Mouse (Mus musculus) lung, embryonic 14.5 days (tissue): ENCODE results near the gene Wipf1. TPM values are rescaled to one million over a fixed set of nuclear protein-coding genes. Genes with fewer than 3 reads are reported as not detected.

Source experiments
- ATAC-seq: fragments of 200-750 bp; cut with Nextera tagmentation; 2 replicates; pipeline ENCODE4 v1.8.0; 2017; ENCODE audit warnings: mild to moderate bottlenecking, moderate TSS enrichment, moderate library complexity; ENCODE audit not compliant: insufficient read depth
- DNase-seq: peaks from one replicate; pipeline ENCODE4 v3.0.0-alpha.2; 2015
- H3K27ac ChIP-seq: fragments of 300-500 bp; sonication (generic); 2 replicates; pipeline ENCODE4 v1.5.1; 2014; ENCODE audit warnings: low read depth, mild to moderate bottlenecking, moderate library complexity
- H3K27me3 ChIP-seq: fragments of 300-500 bp; sonication (generic); 2 replicates; pipeline ENCODE4 v1.6.1; 2014; ENCODE audit warnings: low read length, control low read depth; ENCODE audit not compliant: insufficient read depth
- H3K36me3 ChIP-seq: fragments of 300-500 bp; sonication (generic); 2 replicates; pipeline ENCODE4 v1.6.1; 2014; ENCODE audit warnings: control low read depth; ENCODE audit not compliant: insufficient read depth
- H3K4me1 ChIP-seq: fragments of 300-500 bp; sonication (generic); 2 replicates; pipeline ENCODE4 v1.6.1; 2014; ENCODE audit warnings: antibody characterized with exemption, control low read depth; ENCODE audit not compliant: insufficient read depth
- H3K4me2 ChIP-seq: fragments of 300-500 bp; sonication (generic); 2 replicates; pipeline ENCODE4 v1.6.1; 2014; ENCODE audit warnings: mild to moderate bottlenecking
- H3K4me3 ChIP-seq: fragments of 300-500 bp; sonication (generic); 2 replicates; pipeline ENCODE4 v1.5.1; 2014; ENCODE audit warnings: low read depth, low read length
- H3K9ac ChIP-seq: fragments of 300-500 bp; sonication (generic); 2 replicates; pipeline ENCODE4 v1.6.1; 2014
- H3K9me3 ChIP-seq: fragments of 300-500 bp; sonication (generic); 2 replicates; pipeline ENCODE4 v1.6.1; 2016; ENCODE audit warnings: low read depth, low read length, control low read depth
- CTCF ChIP-seq: IDR thresholded peaks from 2 replicates; pipeline ENCODE4 v1.5.1; 2016; ENCODE audit warnings: antibody characterized with exemption, low read depth
- WGBS: fragments of 180-500 bp; shearing (Covaris S2); extraction: QIAGEN DNeasy Blood & Tissue Kit; methylation state at CpG from one replicate; pipeline ENCODE4 v1.1.7; 2014; 5-methylcytosine and 5-hydroxymethylcytosine counted together
- polyA plus RNA-seq: library from polyadenylated mRNA; unstranded; fragments of >200 nt; fragmentation: Nextera tagmentation; extraction: Ambion mirVana; gene quantifications from 2 replicates; pipeline ENCODE4 v1.2.1, GENCODE M21; 2014

Wipf1 gene
- polyA plus RNA-seq, 1 experiment from 2014 or later = 14.8 TPM

DNA sequence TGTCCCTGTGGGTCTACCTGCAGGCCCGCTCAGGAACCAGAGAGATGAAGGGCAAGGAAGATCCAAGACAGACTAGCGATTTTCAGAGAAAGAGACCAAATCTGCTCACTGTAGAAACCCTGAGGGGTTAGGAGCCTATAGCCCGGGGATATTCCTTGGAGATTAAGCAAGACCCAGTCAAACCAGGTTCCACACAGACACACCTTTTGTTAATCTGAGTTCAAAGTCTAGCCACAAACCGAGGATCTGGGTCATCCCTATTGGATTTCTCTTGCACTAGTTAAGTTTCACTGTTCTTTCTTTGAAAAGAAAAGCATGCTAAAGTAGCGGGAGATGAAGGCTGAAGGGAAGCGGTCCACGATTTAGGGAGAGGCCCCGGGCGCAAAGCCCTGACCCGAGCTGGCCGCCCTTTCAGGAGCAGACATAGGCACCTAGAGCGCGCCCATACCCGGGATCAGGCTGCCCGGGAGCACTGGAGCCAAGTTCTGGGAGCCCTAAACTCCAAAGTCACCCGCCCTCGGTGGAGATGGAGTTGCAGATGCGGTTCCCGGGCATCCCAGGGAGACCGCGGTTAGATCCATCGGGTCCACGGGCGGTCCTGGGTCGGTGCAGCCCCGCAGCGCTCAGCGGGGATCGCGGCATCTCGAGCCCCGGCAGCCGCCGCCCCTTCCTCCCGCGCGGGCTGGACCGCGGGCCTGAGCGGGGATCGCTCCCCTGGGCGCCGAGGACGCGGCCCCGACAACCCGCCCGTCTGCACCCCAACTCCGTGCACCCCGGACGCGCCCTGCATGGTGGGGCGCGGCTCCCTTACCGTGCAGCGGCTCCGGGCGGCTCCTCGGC lies 798 bp downstream of the Wipf1 start:
- WGBS = 3% methylated on average over 57 of the region's 59 CpGs
- TF ChIP-seq CTCF = no peak
- Histone ChIP-seq H3K4me1 (peaks cover 4% of the 10 kb centered on the region; the same call in 1 of the 2 replicates), H3K4me2 (peak overlapping the region; percentile 83), H3K36me3 (peaks cover 2% of the 10 kb centered on the region; the same call in 1 of the 2 replicates), H3K9ac (peak overlapping the region; percentile 94), H3K27me3 (no peaks in the 10 kb centered on the region), H3K9me3 (no peaks in the 10 kb centered on the region), H3K4me3 (peak overlapping the region; percentile 82), H3K27ac (peak overlapping the region; percentile 82)
- ATAC-seq = peak; percentile 72
- peak; percentile 65 for DNase-seq

DNA sequence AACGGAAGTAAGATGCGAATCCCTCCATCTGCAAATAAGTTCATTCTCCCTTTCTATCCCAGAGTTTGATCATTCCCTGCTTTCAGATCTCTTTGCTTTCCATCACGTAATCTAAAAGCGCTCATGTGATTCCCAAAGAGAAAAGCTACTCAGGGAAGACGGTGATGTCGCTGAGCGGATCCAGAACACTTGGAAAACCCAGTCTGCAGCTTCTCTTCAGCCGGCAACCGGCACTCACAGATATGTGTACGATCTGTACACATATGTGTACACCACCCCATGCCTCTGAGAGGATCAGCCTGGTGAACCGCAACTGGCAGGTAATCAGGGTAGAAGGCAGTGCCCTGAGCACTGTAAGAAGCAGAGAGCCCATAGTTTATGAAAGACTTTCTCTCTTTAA lies 1.6 kb downstream of the Wipf1 start:
- H3K9me3 ChIP-seq = no peaks in the 10 kb centered on the region
- peak overlapping the region; percentile 82 for H3K4me3 ChIP-seq
- TF ChIP-seq CTCF = no peak
- H3K4me1 ChIP-seq = peaks cover 6% of the 10 kb centered on the region; the same call in 1 of the 2 replicates
- WGBS = 64% methylated on average over 11 of the region's 11 CpGs
- no peak overlapping the region for H3K9ac ChIP-seq
- DNase-seq = no peak
- H3K27ac ChIP-seq = no peak overlapping the region
- H3K36me3 ChIP-seq = peaks cover 2% of the 10 kb centered on the region; the same call in 1 of the 2 replicates
- ATAC-seq = no peak
- peak overlapping the region; percentile 83 for H3K4me2 ChIP-seq
- H3K27me3 ChIP-seq = no peaks in the 10 kb centered on the region

DNA sequence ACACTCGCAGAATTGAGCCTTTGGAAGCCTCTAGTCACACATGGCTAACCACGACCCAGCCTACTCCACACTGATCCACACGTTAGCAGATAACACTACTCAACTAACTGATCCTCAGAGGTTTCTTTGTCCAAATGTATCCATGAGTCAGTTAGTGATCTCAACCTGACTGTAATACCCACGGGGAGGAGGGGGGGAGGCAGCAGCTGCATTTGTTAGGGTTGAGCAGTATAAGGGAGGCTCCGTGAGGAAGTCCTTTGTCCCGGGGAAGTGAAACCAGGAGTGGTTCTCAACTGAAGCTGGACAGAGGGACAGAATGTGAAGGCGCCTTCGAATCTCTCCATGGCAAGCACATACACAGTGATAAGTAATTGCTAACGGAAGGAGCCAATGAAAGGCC lies 2.8 kb downstream of the Wipf1 start:
- DNase-seq (no peak), ATAC-seq (no peak)
- no peak overlapping the region for H3K9ac ChIP-seq
- 68% methylated on average over 9 of the region's 9 CpGs for whole genome bisulfite sequencing
- no peak overlapping the region for H3K4me3 ChIP-seq
- peaks cover 17% of the 10 kb centered on the region for H3K4me1 ChIP-seq
- peaks cover 2% of the 10 kb centered on the region; the same call in 1 of the 2 replicates for H3K36me3 ChIP-seq
- TF ChIP-seq CTCF = no peak
- no peaks in the 10 kb centered on the region for H3K27me3 ChIP-seq
- no peaks in the 10 kb centered on the region for H3K9me3 ChIP-seq
- no peak overlapping the region for H3K27ac ChIP-seq
- H3K4me2 ChIP-seq = no peak overlapping the region

- DNase-seq = no peak
- H3K4me1 ChIP-seq = peaks cover 16% of the 10 kb centered on the region
Measured at GRCm38 (mm10) chr2:73522891-73523290, 6.6 kb downstream of the Wipf1 start.

GRCm38 (mm10) chr2:73522336-73522735 lies 7.2 kb downstream of the Wipf1 start:
- Histone ChIP-seq H3K4me1 (peaks cover 13% of the 10 kb centered on the region), H3K27me3 (no peaks in the 10 kb centered on the region), H3K27ac (peak overlapping the region; percentile 22; the same call in 1 of the 2 replicates), H3K4me2 (no peak overlapping the region), H3K9ac (no peak overlapping the region), H3K4me3 (no peak overlapping the region), H3K36me3 (peaks cover 2% of the 10 kb centered on the region; the same call in 1 of the 2 replicates), H3K9me3 (no peaks in the 10 kb centered on the region)
- no peak for TF ChIP-seq CTCF
- ATAC-seq (0 out of 2 replicates have a peak, but pooled peaks have one; percentile 47), DNase-seq (no peak)
- 63% methylated on average over 6 of the region's 6 CpGs for WGBS

More at GRCm38 (mm10) chr2:73522891-73523290, 6.6 kb downstream of the Wipf1 start:
- H3K36me3 ChIP-seq = peaks cover 2% of the 10 kb centered on the region; the same call in 1 of the 2 replicates
- no peak for ATAC-seq
- no peak for TF ChIP-seq CTCF
- no peak overlapping the region for H3K4me3 ChIP-seq
- WGBS = 56% methylated on average over 8 of the region's 8 CpGs
- no peaks in the 10 kb centered on the region for H3K27me3 ChIP-seq
- H3K9me3 ChIP-seq = no peaks in the 10 kb centered on the region
- H3K4me2 ChIP-seq = peak overlapping the region; percentile 12; the same call in 1 of the 2 replicates
- no peak overlapping the region for H3K9ac ChIP-seq
- H3K27ac ChIP-seq = 0 out of 2 replicates have a peak overlapping the region, but pooled peaks have one; percentile 32

DNA sequence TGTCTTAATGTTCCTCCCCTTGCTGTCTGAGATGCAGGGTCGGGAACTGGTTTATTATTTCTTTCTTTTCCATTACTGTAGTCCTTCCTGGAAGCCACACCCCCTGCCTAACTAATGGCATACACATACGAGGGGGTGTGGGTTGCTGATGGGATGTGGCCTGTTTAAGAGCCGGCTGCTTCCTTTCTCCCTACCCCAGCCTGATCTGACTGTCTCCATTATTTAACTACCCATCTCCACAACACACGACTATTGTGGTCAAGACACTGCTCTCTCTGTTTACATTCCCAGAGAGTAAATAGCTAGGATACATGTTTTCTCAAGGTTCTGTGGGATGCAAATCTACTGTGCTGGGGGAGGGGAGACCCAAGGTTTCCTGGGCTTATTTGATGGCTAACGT lies 7.8 kb downstream of the Wipf1 start:
- Histone ChIP-seq H3K4me1 (peaks cover 13% of the 10 kb centered on the region), H3K36me3 (peaks cover 4% of the 10 kb centered on the region; the same call in 1 of the 2 replicates), H3K27ac (peak overlapping the region; percentile 22; the same call in 1 of the 2 replicates), H3K9me3 (no peaks in the 10 kb centered on the region), H3K4me3 (no peak overlapping the region), H3K4me2 (no peak overlapping the region), H3K9ac (no peak overlapping the region), H3K27me3 (no peaks in the 10 kb centered on the region)
- ATAC-seq = 0 out of 2 replicates have a peak, but pooled peaks have one; percentile 41
- DNase-seq = peak; percentile 58
- 12% methylated on average over 5 of the region's 5 CpGs for WGBS
- no peak for TF ChIP-seq CTCF

- Histone ChIP-seq H3K4me2 (no peak overlapping the region), H3K9me3 (no peaks in the 10 kb centered on the region), H3K4me1 (peaks cover 13% of the 10 kb centered on the region), H3K4me3 (no peak overlapping the region), H3K36me3 (0 out of 2 replicates have a peak, but pooled peaks cover 9% of the 10 kb centered on the region), H3K27me3 (no peaks in the 10 kb centered on the region), H3K27ac (no peak overlapping the region), H3K9ac (no peak overlapping the region)
- ATAC-seq = no peak
- 64% methylated on average over 5 of the region's 5 CpGs for WGBS
- DNase-seq = no peak
- no peak for TF ChIP-seq CTCF
Measured at GRCm38 (mm10) chr2:73518966-73519365, 10.6 kb downstream of the Wipf1 start.
